Mouse (Mus musculus) lung, postnatal 10 days (tissue): ENCODE data around the gene Pde4dip.
A peak's percentile ranks its signal among the peaks of the same experiment; 100 is the strongest.

Experiments used
- DNase-seq: peaks from one replicate; pipeline ENCODE4 v3.0.0; 2021

Pde4dip gene

DNA sequence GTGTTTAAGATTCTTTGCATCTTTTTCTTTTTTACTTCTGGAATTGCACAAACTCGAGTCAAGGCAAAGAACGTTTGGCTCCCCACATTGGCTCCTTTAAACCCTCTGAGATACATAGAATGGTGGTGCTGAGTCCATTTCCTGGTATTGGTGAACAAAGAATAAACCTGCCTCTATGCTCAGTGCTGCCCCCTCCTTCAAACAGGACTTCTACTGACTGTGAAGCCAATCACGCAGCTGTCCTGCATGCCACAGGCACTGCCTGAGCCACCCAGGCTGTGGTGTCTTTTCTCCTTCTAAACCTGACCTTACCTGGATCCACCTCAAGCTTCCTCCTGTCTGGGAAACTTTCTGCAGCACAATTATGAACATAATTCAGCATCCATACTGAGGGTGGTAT, 89.2 kb downstream of the Pde4dip start:
- DNase-seq: no peak

DNA sequence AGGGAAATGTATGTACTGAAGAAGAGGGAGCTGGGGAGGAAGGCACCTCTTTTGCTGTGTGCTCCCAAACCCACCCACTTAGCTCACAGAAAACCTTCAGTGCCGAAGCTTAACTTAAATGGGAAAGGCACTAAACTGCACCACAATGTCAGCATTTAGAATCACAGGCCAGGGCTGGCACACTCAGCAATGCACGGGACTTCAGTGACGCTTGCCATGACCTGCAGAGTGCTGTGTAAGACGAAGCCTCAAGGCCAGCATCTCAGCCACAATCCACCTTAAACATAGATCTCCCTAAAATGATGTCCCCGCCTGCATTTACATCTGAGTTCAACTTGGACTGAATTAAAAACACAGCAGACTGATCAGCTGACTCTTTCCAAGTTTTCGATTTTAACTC, 91.1 kb downstream of the Pde4dip start:
- no peak for DNase-seq

- peak; percentile 10 for DNase-seq
Measured at GRCm38 (mm10) chr3:97793995-97794394, 94.5 kb downstream of the Pde4dip start.

DNA sequence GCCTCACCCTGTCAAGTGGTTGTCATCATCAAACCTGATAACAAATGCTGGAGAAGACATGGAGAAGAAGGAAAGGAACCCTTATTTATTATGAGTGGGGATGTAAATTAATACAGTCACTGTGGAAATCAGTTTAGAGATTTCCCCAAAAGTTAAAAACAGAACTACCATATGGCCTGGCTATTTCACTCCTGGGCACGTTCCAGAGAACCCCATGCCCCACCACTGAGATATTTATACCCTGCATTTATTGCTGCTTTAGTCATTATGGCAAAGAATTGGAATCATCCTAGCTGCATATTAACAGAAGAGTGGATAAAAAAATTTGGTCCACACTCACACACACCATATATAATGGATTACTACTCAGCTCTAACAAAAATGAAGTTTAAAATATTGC, 98.4 kb downstream of the Pde4dip start:
- DNase-seq: no peak

GRCm38 (mm10) chr3:97789317-97789716, 99.2 kb downstream of the Pde4dip start:
- DNase-seq: no peak

DNA sequence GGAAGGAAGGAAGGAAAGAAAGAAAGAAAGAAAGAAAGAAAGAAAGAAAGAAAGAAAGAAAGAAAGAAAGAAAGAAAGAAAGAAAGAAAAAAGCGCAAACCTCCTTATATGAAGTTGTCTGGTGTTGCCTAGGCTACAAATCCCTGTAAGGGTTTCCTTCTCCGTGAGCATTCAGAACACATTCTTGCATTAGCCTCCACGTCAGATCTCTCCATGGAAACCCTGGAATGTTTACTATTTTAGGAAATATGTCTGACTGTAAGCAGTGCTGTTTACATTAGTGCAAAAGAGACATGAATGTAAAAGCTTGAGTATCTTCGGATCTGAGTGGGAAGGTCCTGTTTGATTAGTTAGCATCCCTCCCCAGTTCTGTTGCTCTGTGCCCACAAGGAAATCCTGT, 112.3 kb downstream of the Pde4dip start:
- DNase-seq: no peak

DNA sequence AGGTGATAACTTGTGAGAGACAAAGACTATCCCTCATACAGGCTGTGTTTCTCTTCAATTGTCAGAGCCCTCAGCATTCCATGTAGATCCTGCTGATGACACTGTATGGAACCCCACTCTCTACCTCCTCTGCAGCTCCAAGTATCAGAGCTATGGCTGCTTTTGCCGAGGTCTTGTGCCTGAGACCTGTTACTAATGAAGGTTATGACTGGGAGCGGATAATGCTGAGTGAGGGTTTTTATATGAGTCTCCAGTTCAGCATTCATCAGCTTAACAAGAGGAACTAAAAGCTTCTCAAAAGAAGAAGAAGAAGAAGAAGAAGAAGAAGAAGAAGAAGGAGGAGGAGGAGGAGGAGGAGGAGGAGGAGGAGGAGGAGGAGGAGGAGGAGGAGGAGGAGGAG, 112.8 kb downstream of the Pde4dip start:
- DNase-seq: no peak

DNA sequence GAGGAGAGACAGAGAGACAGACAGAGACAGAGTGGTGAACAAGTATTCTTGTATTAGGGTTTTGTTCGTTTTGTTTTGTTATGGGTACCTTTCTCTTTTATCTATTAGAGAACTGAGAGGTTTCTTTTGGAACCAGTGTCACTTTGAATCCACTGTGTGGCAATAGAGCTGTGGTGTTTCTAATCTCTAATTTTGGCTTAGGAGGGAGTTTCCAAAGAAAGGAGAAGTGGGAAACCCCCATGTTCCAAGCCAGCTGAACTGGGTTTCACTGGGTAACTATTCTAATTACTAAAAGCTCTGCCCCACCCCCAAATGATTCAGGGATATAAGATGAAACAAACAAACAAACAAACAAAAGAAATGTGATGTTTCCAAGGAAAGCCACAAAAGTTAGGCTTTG, 113.6 kb downstream of the Pde4dip start:
- no peak for DNase-seq

- DNase-seq: peak; percentile 95
Measured at GRCm38 (mm10) chr3:97767771-97768762, 120.4 kb downstream of the Pde4dip start.

- no peak for DNase-seq
Measured at GRCm38 (mm10) chr3:97767041-97767770, 121.3 kb downstream of the Pde4dip start.

GRCm38 (mm10) chr3:97766459-97766858, 122.0 kb downstream of the Pde4dip start:
- DNase-seq: no peak

- no peak for DNase-seq
Measured at GRCm38 (mm10) chr3:97764152-97764551, 124.4 kb downstream of the Pde4dip start.

- DNase-seq: no peak
Measured at GRCm38 (mm10) chr3:97761951-97762350, 126.6 kb downstream of the Pde4dip start.

- no peak for DNase-seq
Measured at GRCm38 (mm10) chr3:97761168-97761567, 127.3 kb downstream of the Pde4dip start.

DNA sequence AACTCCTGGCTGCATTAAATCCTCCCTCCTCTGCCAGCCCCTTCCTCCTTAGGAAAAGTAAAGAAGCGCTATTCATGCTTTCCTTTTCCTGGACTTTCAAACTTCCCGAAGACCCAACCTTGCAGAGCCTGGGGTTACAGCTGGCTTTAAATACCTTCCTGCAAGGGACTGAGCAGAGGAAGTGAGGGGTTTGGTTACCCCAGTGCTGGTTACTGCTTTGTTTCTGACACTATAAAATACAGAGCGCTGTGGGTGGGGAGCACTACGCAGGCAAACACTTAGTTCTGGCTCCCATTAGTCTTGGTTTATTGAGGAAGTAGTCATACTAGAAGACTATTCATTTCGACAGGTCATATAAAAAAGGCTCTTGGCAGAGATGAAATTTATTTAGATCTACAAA, 128.7 kb downstream of the Pde4dip start:
- DNase-seq: no peak

DNA sequence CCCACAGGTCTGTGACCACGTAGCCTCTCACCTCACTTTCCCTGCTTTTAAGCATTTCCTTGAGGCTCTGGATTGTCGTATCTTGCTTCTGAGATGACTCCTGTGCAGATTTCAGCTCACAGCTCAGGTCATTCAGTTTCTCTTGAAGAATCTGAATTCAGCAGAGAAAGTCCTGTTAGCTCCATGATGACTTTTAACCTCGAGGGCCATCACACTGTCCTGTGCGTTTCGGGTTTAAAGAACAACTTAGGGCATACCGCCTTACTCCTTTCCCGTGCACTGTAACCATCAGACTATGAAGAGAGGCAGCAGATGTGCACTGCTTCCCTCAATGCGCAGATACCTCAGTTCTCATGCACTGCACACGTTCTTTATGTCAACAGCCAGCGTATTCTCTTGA, 131.0 kb downstream of the Pde4dip start:
- DNase-seq: no peak

GRCm38 (mm10) chr3:97756283-97757074, 132.0 kb downstream of the Pde4dip start:
- DNase-seq: no peak

DNA sequence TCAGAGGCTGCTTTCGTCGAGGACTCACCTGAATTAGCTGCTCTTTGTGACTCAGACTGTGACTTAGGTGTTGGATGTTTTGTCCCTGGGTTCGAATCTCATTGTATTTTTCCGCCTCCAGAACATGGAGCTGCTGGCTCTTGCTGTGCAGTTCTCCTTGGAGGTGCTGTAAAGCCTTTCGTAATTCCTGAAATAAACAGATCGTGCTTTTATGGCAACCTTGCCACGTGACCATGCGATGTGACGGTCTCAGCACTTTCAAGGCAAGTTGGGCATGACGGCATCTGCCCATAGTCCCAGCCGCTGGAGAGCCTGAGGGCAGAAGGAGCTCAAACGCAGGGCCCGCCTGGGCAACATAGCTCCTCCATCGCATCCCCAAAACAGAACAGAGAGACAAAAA, 133.1 kb downstream of the Pde4dip start:
- DNase-seq: no peak

GRCm38 (mm10) chr3:97752901-97753300, 135.6 kb downstream of the Pde4dip start:
- DNase-seq: no peak

- DNase-seq: no peak
Measured at GRCm38 (mm10) chr3:97751566-97751965, 136.9 kb downstream of the Pde4dip start.

GRCm38 (mm10) chr3:97748789-97749188, 139.7 kb downstream of the Pde4dip start:
- peak; percentile 20 for DNase-seq

DNA sequence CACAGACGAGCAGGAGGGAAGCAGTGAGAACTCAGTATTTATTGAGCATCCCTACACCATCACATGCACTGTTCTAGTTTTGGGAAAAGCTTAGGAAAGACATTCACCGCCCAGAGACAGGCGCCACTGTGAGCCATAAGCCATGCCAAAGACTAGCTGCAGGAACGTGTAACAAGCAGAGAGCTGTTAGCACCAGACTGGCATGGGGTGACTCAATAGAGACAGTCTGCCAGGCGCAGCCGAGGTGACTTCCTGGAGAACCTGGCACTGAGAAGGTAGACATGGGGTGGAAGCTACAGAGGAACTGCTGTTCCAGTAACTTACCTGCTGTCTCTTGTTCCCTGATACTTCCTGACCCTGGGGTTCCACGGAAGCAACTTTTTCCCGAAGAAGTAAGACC, 145.7 kb downstream of the Pde4dip start:
- DNase-seq: no peak

- DNase-seq: no peak
Measured at GRCm38 (mm10) chr3:97735575-97735974, 152.9 kb downstream of the Pde4dip start.
